Mouse (Mus musculus) E14TG2a.4 (cell line): ENCODE results near the gene Prn.

Experiments used
- CTCF ChIP-seq: conservative IDR thresholded peaks from 2 replicates; pipeline ENCODE4 v1.5.1; 2014; ENCODE audit warnings: low read length
- POU5F1 ChIP-seq: IDR thresholded peaks from 2 replicates; pipeline ENCODE4 v1.6.1; 2014; ENCODE audit warnings: low read length, borderline replicate concordance

GRCm38 (mm10) chr2:131906266-131906665 is 3.5 kb upstream of the Prn start:
- TF ChIP-seq CTCF (no peak), POU5F1 (no peak)
